Mouse (Mus musculus): ENCODE results near the gene Apoa2.

Gene Apoa2

GRCm38 (mm10) chr1:171205704-171206493 is 19.0 kb upstream of the Apoa2 start:
- DNase-seq: no peak

GRCm38 (mm10) chr1:171209409-171209808 is 15.4 kb upstream of the Apoa2 start:
- DNase-seq: no peak

GRCm38 (mm10) chr1:171212854-171213253 is 12.0 kb upstream of the Apoa2 start:
- DNase-seq: no peak

- DNase-seq: no peak
These were observed 10.9 kb upstream of the Apoa2 start, which contains the start of gene Nr1i3 for GRCm38 (mm10) chr1:171213801-171214496. Nr1i3 (plus strand) TSS chr1:171213970.

- DNase-seq: no peak
These were observed 8.5 kb upstream of the Apoa2 start for GRCm38 (mm10) chr1:171216241-171216955.

- DNase-seq: peak; percentile 71 to 74
These were observed 4.0 kb upstream of the Apoa2 start for GRCm38 (mm10) chr1:171220871-171221270.

- DNase-seq: peak; percentile 22 to 40
These were observed 3.3 kb upstream of the Apoa2 start for GRCm38 (mm10) chr1:171221281-171222193.

GRCm38 (mm10) chr1:171222238-171223155 is 2.4 kb upstream of the Apoa2 start, which contains the start of gene Tomm40l:
Tomm40l (minus strand) TSS chr1:171222514.
- peak; percentile 82 to 92 for DNase-seq

- DNase-seq: no peak
These were observed 1.7 kb upstream of the Apoa2 start for GRCm38 (mm10) chr1:171223168-171223567.

GRCm38 (mm10) chr1:171223796-171224195 is 1.1 kb upstream of the Apoa2 start:
- no peak for DNase-seq

GRCm38 (mm10) chr1:171226780-171227179 is 1.9 kb downstream of the Apoa2 start:
- DNase-seq: no peak

GRCm38 (mm10) chr1:171227879-171228278 is 3.0 kb downstream of the Apoa2 start:
- DNase-seq: no peak

GRCm38 (mm10) chr1:171229750-171230149 is 4.9 kb downstream of the Apoa2 start:
- DNase-seq: no peak

GRCm38 (mm10) chr1:171230215-171230614 is 5.4 kb downstream of the Apoa2 start:
- no peak for DNase-seq

- no peak for DNase-seq
These were observed 7.0 kb downstream of the Apoa2 start for GRCm38 (mm10) chr1:171231844-171232243.

GRCm38 (mm10) chr1:171232348-171232747 is 7.5 kb downstream of the Apoa2 start:
- no peak for DNase-seq

GRCm38 (mm10) chr1:171232800-171233730 is 8.2 kb downstream of the Apoa2 start:
- DNase-seq: no peak

GRCm38 (mm10) chr1:171234126-171234525 is 9.3 kb downstream of the Apoa2 start, which contains the start of gene Fcer1g:
Fcer1g (minus strand) TSS chr1:171234365.
- DNase-seq: no peak

- no peak for DNase-seq
These were observed 9.7 kb downstream of the Apoa2 start for GRCm38 (mm10) chr1:171234538-171234937.

- DNase-seq: no peak
These were observed 10.9 kb downstream of the Apoa2 start for GRCm38 (mm10) chr1:171235791-171236190.

Measured in thymus, postnatal 36 days (tissue).